Mouse (Mus musculus) liver, embryonic 14.5 days (tissue): ENCODE measurements at regions not wholly inside any gene's neighbourhood (a gene's known extent, or its start where the extent isn't known, plus 50 kb on each side); places are given as distances from the start of the nearest gene placed in this dataset.

ENCODE experiments used
- CTCF ChIP-seq: IDR thresholded peaks from 2 replicates; pipeline ENCODE4 v1.5.1; 2016; ENCODE audit warnings: antibody characterized with exemption, low read depth, control low read depth
- EP300 ChIP-seq: IDR thresholded peaks from 2 replicates; pipeline ENCODE4 v1.6.1; 2016; ENCODE audit warnings: antibody characterized with exemption, low read depth

DNA sequence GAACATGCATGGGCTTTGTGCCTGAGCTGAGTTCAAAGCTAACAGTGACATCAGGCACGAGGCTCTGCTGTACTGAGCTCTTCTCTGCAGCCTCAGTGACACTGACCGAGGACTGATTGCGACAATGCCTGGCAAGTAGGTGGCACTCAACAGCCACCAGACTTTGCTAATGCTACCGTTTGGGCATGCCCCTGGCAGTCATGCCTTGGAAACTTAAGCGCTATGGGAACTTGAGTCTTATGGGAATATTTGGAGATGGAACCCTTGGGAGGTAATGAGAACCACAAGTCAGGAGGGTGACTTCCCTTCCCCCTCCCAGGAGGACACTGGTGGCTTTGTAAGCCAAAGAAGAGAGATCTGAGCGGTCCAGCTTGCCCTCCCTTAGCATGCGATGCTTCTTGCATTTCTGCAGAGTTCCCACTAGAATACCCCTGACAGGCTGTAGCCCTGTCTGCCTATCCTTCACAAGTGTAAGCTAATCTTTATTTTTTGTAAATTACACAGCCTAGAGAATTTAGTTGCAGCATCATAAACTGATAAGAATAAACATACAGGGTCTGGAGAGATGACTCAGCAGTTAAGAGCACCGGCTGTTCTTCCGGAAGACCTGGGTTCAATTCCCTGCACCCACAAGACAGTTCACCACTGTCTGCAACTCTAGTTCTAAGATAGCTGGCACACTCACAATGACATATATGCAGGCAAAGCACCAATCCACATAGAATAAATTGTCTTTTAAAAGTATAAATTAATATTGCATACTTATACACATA, 86.4 kb upstream of the Commd3 start:
- TF ChIP-seq CTCF, result peak; percentile 34; the same call in 1 of the 2 replicates
- no peak for TF ChIP-seq EP300
